Mouse (Mus musculus) heart, postnatal 36 days (tissue): ENCODE measurements around the gene Sh2d5. TPM values are rescaled to one million over a fixed set of nuclear protein-coding genes. Genes with fewer than 3 reads are reported as not detected.
A peak's percentile ranks its signal among the peaks of the same experiment; 100 is the strongest.

Experiments
- DNase-seq, 2 experiments: peaks; one replicate each; pipeline ENCODE4 v3.0.0; 2021 to 2022
- intact Hi-C: fragments of 180-260 bp; cut with DNase I; formaldehyde crosslinking; loops from one replicate; pipeline ENCODE4 v1.15.1; 2025
- total RNA-seq, 2 experiments: library from RNA; stranded (reverse); gene quantifications; 2 replicates each; pipeline ENCODE4 v1.2.3; 2021

Gene Sh2d5
- total RNA-seq, result not detected

GRCm38 (mm10) chr4:138250088-138250960 is at the start of gene Sh2d5, which contains the start of gene Kif17:
TSS of gene Sh2d5 (plus strand) at chr4:138250403.
TSS of gene Kif17 (plus strand) at chr4:138250435.
- intact Hi-C loops, result no loop called here
- DNase-seq, result peak; percentile 46 to 50

DNA sequence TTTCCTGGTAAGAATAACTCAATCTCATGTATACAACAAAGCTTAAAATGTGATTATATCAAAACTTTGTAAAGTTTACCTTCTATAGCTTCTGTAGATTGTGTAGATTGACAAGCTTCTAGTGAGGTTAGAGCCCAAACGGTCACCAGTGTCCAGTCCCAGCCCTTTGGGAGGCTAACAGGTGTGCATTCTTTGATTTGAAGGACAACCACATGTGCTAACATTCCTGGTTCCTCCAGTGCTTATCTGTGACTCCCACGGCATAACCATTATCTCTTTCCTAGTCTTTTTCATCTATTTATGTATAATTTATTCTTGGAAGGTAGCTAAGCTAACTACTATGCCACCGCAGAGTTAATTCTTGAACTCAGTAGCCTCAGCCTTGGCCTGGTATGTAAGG is 49.4 kb upstream of the Sh2d5 start:
- intact Hi-C loops, result no loop called here

DNA sequence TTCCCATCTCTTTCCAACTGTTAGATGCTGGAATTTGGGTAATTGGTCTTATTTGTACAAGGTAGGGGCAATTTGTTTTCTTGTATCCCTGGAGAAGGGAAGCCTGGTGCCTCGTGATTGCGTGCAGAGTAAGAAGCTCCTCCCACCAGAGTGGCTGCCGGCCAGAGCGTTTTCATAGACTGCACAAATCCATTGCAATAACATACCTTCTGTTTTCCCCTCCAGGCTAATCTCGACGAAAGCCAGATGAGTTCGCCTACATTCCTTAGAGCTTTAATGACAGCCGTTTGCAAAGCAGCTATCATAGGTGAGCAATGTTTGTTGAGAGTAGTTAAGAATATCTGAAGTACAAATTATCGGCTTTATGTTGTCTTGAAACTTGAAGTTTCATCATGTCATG is 48.5 kb upstream of the Sh2d5 start:
- intact Hi-C loops, result no loop called here
- DNase-seq, result no peak

More for the DNA sequence above, 49.4 kb upstream of the Sh2d5 start:
- DNase-seq, result no peak

DNA sequence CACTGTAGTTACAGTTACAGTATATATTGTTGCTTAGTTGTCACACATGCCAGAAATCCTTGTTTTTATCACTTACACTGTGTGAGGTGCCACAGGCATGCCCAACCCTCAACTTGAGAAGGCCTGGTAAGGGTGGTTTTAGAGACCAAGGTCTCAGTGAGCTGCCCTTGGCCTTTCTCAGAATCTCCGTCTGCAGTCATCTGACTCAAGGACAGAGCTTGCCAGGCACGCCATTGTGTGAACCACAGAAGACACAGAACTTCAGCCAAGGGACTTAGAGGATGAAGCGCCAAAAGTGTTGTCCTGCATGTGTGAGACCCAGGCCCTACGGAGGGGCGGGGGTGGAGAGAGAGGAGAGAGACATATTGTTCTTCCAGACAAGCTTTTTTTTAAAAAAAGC is 40.1 kb upstream of the Sh2d5 start:
- intact Hi-C loops, result no loop called here

GRCm38 (mm10) chr4:138213861-138214260 is 36.3 kb upstream of the Sh2d5 start:
- intact Hi-C loops, result no loop called here

More for the DNA sequence above, 40.1 kb upstream of the Sh2d5 start:
- no peak for DNase-seq

GRCm38 (mm10) chr4:138215671-138216199 is 34.5 kb upstream of the Sh2d5 start:
- DNase-seq, result no peak
- intact Hi-C loops, result no loop called here

More at GRCm38 (mm10) chr4:138213861-138214260, 36.3 kb upstream of the Sh2d5 start:
- DNase-seq, result no peak

DNA sequence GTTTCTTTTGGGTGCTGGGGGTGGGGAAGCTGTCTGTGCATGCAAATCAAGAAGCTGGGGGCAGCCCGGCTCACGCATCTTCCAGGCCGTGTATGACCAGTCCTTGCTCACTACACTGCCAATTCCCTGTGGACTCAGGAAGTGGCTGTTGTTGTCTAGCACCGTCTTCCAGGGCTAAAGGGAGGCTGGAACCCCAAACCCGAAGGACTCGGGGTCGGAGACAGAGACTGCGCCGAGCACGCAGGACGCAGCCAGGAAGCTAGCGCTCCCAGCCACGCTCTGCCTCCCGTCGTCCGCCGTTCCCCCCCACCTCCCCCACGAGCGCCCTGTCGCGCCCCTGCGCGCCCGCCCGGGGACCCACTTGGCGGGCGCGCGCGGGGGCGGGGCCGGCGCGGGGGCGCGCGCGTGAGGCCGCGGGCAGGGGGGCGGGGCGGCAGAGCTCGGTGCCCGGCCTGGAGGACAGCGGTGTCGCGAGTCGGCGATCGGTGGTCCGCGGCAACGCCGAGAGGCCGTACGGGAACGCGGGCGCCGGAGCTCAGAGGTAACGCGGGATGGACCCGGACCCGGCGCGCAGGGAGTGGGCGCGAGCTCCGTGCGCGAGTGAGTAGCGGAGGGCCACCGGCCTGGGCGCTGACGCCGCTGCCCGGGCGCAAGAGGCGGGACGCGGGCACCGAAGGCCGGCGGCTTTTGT is 33.9 kb upstream of the Sh2d5 start, which contains the start of gene Hp1bp3:
Hp1bp3 (plus strand) TSS at position 97 of the 691 bp plus-strand sequence.
- intact Hi-C loops, result no loop called here
- peak; percentile 77 to 89 for DNase-seq

- intact Hi-C loops, result no loop called here
- peak; percentile 97 to 99 for DNase-seq
Measured at GRCm38 (mm10) chr4:138216891-138217392, 33.3 kb upstream of the Sh2d5 start.

GRCm38 (mm10) chr4:138217441-138217840 is 32.8 kb upstream of the Sh2d5 start:
- intact Hi-C loops, result no loop called here
- DNase-seq, result no peak

- intact Hi-C loops, result no loop called here
- DNase-seq, result no peak
Measured at GRCm38 (mm10) chr4:138217951-138218685, 32.1 kb upstream of the Sh2d5 start.

- intact Hi-C loops, result no loop called here
- DNase-seq, result no peak
Measured at GRCm38 (mm10) chr4:138219331-138219730, 30.9 kb upstream of the Sh2d5 start.

DNA sequence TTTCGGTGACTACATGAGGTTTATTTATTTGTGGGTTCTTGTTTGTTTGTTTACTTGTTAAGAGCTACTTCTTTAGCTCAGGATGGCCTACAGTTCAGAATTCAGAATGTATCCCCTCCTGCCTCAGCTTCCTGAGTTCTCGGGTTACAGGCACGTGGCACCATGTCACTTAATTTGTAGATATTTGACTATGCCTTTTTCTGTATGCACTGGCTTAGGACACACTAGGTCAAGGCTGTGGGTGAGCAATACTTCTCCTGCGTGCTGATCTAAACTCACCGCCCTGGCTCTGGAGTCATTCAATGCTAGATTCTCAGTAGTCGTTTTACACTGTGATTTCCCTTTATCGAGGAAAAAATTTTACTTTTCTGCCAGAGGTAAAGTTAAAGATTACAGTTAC is 29.4 kb upstream of the Sh2d5 start:
- no peak for DNase-seq
- intact Hi-C loops, result no loop called here

- no peak for DNase-seq
- intact Hi-C loops, result no loop called here
Measured at GRCm38 (mm10) chr4:138221406-138221805, 28.8 kb upstream of the Sh2d5 start.

DNA sequence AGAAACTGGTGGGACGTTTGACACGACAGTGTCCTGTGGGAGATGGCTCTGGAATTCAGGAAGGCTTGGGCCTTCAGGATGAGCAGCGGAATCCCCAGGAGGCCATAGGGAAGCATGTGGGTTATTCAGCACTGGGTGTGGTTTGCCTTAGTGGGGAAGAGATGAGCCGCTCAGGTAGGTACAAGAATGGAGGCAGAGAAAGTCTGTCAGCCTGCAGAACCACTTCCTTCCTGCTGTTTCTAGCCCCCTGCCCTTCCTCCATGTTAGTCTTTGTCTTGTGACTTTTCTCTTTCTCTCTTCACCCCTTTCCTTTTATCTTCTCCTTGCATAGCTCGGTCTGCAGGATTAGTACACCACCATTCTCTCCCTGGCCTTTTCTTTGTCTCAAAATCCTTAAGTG is 27.8 kb upstream of the Sh2d5 start:
- intact Hi-C loops, result no loop called here
- no peak for DNase-seq

DNA sequence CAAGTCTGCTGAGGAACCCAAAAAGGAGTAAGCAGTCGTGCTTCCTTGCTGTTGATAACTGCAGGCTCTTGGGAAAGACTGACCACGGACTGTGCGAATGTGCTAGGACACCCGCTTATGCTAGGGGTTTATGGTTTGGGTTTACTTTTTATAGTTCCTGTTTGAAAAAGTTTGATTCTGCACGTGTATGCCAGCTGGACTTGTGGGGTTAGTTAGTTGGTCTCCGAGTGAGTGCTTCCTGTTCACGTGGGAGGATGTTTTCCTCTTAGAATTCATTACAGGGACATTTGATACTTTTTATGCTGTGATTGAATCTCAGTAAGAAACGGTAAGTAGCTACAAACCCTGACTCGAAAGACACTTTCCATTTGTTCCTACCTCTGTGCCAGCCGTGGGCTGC is 26.6 kb upstream of the Sh2d5 start:
- intact Hi-C loops, result no loop called here
- no peak for DNase-seq

- intact Hi-C loops, result no loop called here
- DNase-seq, result no peak
Measured at GRCm38 (mm10) chr4:138246756-138247665, 3.2 kb upstream of the Sh2d5 start.

DNA sequence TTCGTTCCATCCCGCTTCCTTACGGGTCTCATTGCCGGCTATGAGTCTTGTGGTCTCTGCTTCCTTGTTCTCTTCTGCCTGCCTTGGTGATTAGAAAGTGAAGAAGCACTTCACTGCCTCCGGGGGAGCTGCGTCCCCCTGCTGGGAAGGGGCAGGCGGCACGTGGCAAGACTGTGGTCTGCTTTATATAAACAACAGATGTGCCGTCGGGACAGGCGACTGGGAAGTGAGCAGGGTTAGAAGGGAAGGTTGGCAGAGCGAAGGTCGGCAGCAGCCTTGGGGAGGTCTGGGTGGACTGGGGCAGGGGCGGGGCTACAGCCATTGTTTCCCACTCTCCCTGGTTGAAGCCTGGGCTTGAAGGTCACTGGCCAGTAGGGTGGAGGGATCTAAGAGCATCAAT is 1.6 kb downstream of the Sh2d5 start:
- DNase-seq, result no peak

GRCm38 (mm10) chr4:138252231-138252630 is 2.0 kb downstream of the Sh2d5 start:
- no peak for DNase-seq
- intact Hi-C loops, result no loop called here

More for the DNA sequence above, 1.6 kb downstream of the Sh2d5 start:
- intact Hi-C loops, result no loop called here

GRCm38 (mm10) chr4:138257116-138257687 is 7.0 kb downstream of the Sh2d5 start:
- DNase-seq, result no peak
- intact Hi-C loops, result no loop called here
